Mouse (Mus musculus): ENCODE measurements around the gene Dip2b. TPM values are rescaled to one million over a fixed set of nuclear protein-coding genes. Genes with fewer than 3 reads are reported as not detected.
"Not testable (repeated sequence)": the region's sequence is repeated elsewhere in the genome, so short reads cannot be mapped to it uniquely, and the experiment has no call there.

Dip2b gene
- total RNA-seq, 1 experiment from 2014 or later = 14.4 TPM

GRCm38 (mm10) chr15:100245951-100246350, 207.5 kb downstream of the Dip2b start:
- no peak for ATAC-seq (replicated peaks in 1 of 2; ENCODE audit: insufficient read depth in 1 of 2, low FRiP score in 2 of 2, low TSS enrichment in 1 of 2, low read depth in 1 of 2, poor library complexity in 2 of 2, severe bottlenecking in 2 of 2)

- ATAC-seq (replicated peaks in 1 of 2; ENCODE audit: insufficient read depth in 1 of 2, low FRiP score in 2 of 2, low TSS enrichment in 1 of 2, low read depth in 1 of 2, poor library complexity in 2 of 2, severe bottlenecking in 2 of 2) = no peak
These were observed 208.8 kb downstream of the Dip2b start for GRCm38 (mm10) chr15:100247296-100247695.

- no peak for ATAC-seq (replicated peaks in 1 of 2; ENCODE audit: insufficient read depth in 1 of 2, low FRiP score in 2 of 2, low TSS enrichment in 1 of 2, low read depth in 1 of 2, poor library complexity in 2 of 2, severe bottlenecking in 2 of 2)
These were observed 210.4 kb downstream of the Dip2b start for GRCm38 (mm10) chr15:100248665-100249433.

- no peak for ATAC-seq (replicated peaks in 1 of 2; ENCODE audit: insufficient read depth in 1 of 2, low FRiP score in 2 of 2, low TSS enrichment in 1 of 2, low read depth in 1 of 2, poor library complexity in 2 of 2, severe bottlenecking in 2 of 2)
These were observed 212.8 kb downstream of the Dip2b start for GRCm38 (mm10) chr15:100251153-100251780.

- ATAC-seq (replicated peaks in 1 of 2; ENCODE audit: insufficient read depth in 1 of 2, low FRiP score in 2 of 2, low TSS enrichment in 1 of 2, low read depth in 1 of 2, poor library complexity in 2 of 2, severe bottlenecking in 2 of 2) = no peak
These were observed 217.9 kb downstream of the Dip2b start for GRCm38 (mm10) chr15:100256386-100256785.

- no peak for ATAC-seq (replicated peaks in 1 of 2; ENCODE audit: insufficient read depth in 1 of 2, low FRiP score in 2 of 2, low TSS enrichment in 1 of 2, low read depth in 1 of 2, poor library complexity in 2 of 2, severe bottlenecking in 2 of 2)
These were observed 218.8 kb downstream of the Dip2b start for GRCm38 (mm10) chr15:100257305-100257704.

GRCm38 (mm10) chr15:100258646-100259425, 220.4 kb downstream of the Dip2b start:
- ATAC-seq (replicated peaks in 1 of 2; ENCODE audit: insufficient read depth in 1 of 2, low FRiP score in 2 of 2, low TSS enrichment in 1 of 2, low read depth in 1 of 2, poor library complexity in 2 of 2, severe bottlenecking in 2 of 2) = no peak

GRCm38 (mm10) chr15:100260351-100260750, 221.9 kb downstream of the Dip2b start:
- not testable (repeated sequence) for ATAC-seq (replicated peaks in 1 of 2; ENCODE audit: insufficient read depth in 1 of 2, low FRiP score in 2 of 2, low TSS enrichment in 1 of 2, low read depth in 1 of 2, poor library complexity in 2 of 2, severe bottlenecking in 2 of 2)

GRCm38 (mm10) chr15:100263246-100263905, 224.9 kb downstream of the Dip2b start:
- ATAC-seq (replicated peaks in 1 of 2; ENCODE audit: insufficient read depth in 1 of 2, low FRiP score in 2 of 2, low TSS enrichment in 1 of 2, low read depth in 1 of 2, poor library complexity in 2 of 2, severe bottlenecking in 2 of 2) = peak in 1 of 2 experiments; percentile 58; a peak in 1 of 4 replicates

GRCm38 (mm10) chr15:100265586-100266325, 227.3 kb downstream of the Dip2b start:
- no peak for ATAC-seq (replicated peaks in 1 of 2; ENCODE audit: insufficient read depth in 1 of 2, low FRiP score in 2 of 2, low TSS enrichment in 1 of 2, low read depth in 1 of 2, poor library complexity in 2 of 2, severe bottlenecking in 2 of 2)

GRCm38 (mm10) chr15:100268916-100269315, 230.5 kb downstream of the Dip2b start:
- no peak for ATAC-seq (replicated peaks in 1 of 2; ENCODE audit: insufficient read depth in 1 of 2, low FRiP score in 2 of 2, low TSS enrichment in 1 of 2, low read depth in 1 of 2, poor library complexity in 2 of 2, severe bottlenecking in 2 of 2)

Other genes with a start within 250 kb of the Dip2b start
- gene Lima1, start 163.2 kb upstream of the Dip2b start, total RNA-seq (2017) = 6.4 and 6.5 TPM in 2 replicates
- gene Fam186a, start 71.6 kb upstream of the Dip2b start, total RNA-seq (2017) = not detected in 2 replicates
- 81.5 and 94.0 TPM in 2 replicates for gene Larp4, start 68.6 kb upstream of the Dip2b start, total RNA-seq (2017)
- 71.5 and 86.5 TPM in 2 replicates for gene Atf1, start 189.2 kb downstream of the Dip2b start, total RNA-seq (2017)
- gene Tmprss12, start 242.2 kb downstream of the Dip2b start, total RNA-seq (2017) = not detected in 2 replicates

All from hematopoietic stem cell, adult 5-6 weeks (primary cell).